Mouse (Mus musculus) brain, adult 2 months (tissue): ENCODE data around the gene Gmfg.
A peak's percentile ranks its signal among the peaks of the same experiment; 100 is the strongest.

Experiments used
- DNase-seq: peaks from one replicate; pipeline ENCODE4 v3.0.0; 2011; ENCODE audit warnings: low read depth, low spot score

The Gmfg gene

DNA sequence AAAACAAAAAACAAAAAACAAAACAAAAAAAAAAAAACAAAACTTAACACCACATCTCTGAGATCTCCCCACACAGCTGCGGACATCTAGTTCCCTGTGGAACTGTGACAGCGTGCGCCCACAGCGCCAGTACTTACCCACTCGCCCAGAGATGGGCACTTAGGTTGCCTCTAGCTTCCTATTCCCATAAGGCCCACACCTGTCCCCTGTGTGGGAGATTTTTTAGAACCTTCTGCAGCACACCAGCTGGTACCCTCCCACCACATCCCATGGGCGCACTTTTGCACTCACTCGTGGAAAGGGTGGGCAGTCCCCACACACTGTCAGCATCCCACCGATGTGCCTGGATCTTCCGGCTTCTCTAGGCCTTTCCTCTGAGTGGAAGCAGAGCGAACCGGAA is 45.6 kb downstream of the Gmfg start:
- peak; percentile 68 for DNase-seq

DNA sequence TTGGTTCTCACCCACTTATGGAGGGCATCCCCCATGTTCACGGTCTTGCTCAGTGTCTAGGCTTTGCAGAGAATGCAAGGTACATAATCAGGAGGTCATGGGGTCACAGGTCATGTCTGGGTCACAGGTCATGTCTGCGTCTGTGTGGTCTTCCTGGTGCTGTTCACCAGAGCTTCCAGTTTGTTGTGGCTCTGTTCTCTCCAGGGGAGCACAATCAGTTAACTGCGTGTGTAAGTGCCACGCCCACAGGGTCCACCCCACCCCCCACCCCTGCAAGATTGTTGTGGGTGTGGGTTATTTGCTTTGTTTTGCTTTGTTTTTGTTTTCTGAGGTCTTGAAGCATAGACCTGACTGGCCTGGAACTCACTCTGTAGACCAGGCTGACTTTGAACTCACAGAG is 46.9 kb downstream of the Gmfg start:
- no peak for DNase-seq

DNA sequence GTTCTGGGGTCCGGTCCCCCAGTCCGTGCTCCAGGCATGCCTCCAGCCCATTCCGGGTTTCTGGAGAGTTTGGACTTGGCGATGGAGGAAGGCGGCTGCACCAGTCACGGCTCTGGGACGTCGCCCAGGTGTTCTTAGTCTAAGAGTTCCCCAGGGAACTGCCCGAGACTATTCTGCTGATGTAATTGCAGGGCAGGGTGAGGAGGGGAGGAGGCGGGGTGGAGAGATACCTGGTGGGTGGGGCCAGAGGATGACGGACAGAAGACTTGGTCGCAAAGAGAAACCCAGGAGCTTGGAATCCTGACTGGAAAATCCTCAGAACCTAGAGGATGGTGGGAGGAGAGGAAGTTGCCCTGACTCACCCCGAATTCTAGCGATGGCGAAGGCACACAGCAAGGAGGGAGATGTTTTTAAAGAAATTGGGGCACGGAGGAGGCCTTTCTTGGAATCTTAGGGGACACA is 50.8 kb downstream of the Gmfg start:
- DNase-seq: peak; percentile 87

DNA sequence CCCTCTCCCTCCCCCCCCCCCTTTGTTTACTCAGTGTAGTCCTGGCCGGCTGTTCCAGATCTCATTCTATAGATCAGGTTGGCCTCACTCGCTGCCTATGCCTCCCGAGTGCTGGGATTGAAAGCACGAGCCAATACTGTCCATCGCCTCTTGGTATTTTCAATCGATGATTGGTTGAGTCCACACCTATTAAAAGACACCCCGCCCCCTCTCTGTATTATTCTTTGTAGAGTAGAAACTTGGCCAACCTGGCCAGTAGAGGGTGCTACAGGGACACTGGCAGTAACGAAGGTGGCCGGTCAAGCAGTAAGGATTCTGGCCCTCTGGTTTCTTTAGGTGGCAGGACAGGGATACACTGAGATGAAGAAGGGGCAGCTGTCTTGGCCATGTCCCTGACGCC is 53.2 kb downstream of the Gmfg start:
- peak; percentile 80 for DNase-seq

DNA sequence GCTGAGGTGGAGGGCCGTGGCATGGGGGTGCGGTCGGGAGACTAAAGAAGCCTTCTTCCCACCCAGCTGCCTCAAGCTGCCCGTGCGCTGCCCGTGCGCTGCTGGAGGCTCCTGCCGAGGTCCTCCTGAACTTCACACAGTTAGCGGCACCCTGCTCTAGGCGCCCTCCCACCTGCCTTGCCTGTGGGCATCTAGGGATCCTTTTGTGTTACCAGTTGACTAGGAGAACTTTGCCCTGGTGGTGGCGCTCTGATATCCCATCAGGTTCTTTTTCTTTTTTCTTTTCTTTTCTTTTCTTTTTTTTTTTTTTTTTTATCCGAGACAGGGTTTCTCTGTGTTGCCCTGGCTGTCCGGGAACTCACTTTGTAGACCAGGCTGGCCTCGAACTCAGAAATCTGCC is 53.7 kb downstream of the Gmfg start:
- DNase-seq: no peak

DNA sequence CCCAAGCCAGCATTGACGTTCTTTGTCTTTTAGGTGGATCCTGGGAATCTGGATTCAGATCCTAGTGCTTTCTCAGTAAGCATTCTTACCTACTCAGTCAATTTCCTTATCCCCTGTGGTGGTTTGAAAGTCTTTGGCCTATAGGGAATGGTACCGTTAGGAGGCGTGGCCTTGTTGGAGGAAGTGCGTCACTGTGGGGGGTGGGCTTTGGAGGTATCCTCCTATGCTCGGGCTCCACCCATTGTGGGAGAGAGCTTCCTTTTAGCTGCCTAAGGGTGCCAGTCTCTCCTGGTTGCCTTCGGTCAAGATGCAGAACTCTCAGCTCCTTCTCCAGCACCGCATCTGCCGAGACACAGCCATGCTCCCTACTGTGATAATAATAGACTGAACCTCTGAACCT is 55.1 kb downstream of the Gmfg start:
- DNase-seq: no peak

DNA sequence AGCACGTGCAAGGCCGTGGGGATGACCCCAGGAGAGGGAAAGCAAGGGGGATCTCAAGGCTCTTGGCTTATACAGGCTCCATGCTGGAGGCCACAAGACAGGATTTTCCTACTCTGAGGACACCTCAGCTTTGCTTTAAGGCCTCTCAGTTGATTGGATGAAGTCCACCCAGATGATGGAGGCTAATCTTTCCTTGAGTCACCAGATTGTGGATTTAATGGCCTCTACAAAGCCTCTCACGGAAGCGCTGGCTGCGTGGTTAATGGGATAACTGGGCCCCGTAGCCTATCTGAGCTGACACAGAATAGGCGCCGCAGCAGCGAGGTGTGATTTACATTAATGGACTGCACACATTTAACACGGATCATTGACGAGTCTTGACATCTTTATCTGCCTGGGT is 58.2 kb downstream of the Gmfg start:
- DNase-seq: no peak
